Mouse (Mus musculus): ENCODE data around the gene Nutf2. TPM values are rescaled to one million over a fixed set of nuclear protein-coding genes. Genes with fewer than 3 reads are reported as not detected.

The Nutf2 gene
- total RNA-seq, 2 experiments from 2014 or later, result 43.7 to 44.5 TPM

DNA sequence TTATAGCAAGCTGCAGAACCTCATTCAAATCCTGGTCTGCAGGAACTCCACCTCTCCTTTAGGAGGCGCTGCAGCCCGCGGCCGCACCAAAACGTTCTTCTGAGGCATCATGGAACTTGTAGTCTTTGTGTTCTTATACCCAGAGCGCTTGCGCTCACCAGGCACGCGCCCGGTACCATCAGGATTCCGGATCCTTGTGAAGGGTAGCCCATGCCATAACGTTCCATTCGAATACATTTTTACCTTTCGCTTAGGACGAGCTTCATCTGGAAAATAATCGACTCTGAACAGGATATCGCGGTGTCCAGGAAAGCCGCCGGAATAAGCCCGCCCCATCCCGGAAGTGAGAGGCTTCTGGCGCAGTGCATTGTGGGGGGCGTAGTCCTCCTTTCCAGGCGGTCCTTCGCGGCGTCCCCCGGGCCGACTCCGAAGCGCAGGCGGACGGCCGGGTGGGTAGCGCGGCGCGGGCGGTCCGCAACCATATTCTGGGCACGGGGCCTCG, 5.6 kb upstream of the Nutf2 start, which contains the start of gene Thap11:
Thap11 (plus strand) TSS at position 418 of the 502 bp plus-strand sequence.
- DNase-seq (ENCODE audit: low spot score), result peak; percentile 94

DNA sequence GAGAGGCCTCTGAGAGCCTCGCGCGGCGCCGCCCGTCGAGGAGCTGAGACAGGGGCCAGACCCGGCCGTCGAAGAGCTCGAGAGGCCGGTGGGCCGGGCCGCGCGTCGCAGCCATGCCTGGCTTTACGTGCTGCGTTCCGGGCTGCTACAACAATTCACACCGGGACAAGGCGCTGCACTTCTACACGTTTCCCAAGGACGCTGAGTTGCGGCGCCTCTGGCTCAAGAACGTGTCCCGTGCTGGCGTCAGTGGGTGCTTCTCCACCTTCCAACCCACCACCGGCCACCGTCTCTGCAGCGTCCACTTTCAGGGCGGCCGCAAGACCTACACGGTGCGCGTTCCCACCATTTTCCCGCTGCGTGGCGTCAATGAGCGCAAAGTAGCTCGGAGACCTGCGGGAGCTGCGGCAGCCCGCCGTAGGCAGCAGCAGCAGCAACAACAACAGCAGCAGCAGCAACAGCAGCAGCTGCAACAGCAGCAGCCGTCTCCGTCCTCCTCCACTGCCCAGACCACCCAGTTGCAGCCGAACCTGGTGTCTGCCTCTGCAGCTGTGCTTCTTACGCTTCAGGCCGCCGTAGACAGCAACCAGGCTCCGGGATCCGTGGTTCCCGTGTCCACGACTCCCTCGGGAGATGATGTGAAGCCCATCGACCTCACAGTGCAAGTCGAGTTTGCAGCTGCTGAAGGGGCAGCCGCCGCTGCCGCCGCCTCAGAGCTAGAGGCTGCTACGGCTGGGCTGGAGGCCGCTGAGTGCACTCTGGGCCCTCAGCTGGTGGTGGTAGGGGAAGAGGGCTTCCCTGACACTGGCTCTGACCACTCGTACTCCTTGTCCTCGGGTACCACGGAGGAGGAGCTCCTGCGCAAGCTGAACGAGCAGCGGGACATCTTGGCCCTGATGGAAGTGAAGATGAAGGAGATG, 4.9 kb upstream of the Nutf2 start:
- DNase-seq (ENCODE audit: low spot score), result peak; percentile 49

DNA sequence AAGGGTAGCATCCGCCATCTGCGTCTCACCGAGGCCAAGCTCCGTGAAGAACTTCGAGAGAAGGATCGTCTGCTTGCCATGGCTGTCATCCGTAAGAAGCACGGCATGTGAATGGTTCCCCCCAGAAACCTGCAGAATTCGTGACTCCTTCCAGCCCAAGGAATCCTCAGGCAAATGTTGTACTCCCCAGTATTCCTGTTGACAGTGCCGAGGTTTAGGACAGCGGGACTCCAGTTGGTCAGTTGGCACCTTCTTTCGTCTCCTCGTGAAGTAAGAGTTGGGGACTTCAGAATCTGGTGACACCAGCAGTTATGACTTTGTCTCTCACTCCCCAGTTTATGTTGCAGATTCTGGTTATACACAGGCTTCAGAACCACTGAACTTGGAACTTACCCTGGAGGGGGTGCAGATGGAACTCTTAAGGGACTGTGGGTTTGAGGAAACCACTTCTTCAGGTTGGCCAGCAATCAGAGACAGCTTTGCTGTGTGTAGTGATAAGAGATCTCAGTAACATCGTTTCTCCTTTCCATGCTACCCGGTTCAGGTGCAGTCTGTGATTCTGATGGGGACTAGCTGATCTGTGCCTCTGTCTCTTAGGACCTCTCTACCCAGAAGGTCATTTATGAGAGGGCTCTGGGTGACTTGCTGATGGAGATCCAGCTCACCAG, 4.1 kb upstream of the Nutf2 start:
- no peak for DNase-seq (ENCODE audit: low spot score)

GRCm38 (mm10) chr8:105858495-105858894, 1.9 kb upstream of the Nutf2 start:
- DNase-seq (ENCODE audit: low spot score), result no peak

GRCm38 (mm10) chr8:105859314-105859713, 1.1 kb upstream of the Nutf2 start:
- no peak for DNase-seq (ENCODE audit: low spot score)

DNA sequence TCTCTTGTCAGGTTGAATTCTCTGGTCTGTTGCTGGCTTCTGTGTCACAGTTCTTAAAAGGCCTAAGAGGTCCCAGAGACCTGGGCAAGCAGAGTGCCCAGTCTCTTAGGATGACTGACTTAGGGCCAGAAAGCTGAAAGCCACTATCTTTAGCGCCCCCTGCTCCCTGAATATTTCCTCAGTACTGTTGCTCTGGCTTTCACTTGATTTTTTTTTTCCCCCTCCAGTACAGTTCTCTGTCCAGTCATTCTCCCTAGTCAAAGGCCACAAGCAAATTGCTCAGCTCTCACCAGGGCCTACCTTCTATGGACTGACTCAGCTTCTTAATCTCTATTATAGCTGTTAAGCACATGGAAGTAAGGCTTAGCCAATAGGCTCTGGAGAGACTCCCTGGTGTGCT, 1.6 kb downstream of the Nutf2 start:
- no peak for DNase-seq (ENCODE audit: low spot score)

DNA sequence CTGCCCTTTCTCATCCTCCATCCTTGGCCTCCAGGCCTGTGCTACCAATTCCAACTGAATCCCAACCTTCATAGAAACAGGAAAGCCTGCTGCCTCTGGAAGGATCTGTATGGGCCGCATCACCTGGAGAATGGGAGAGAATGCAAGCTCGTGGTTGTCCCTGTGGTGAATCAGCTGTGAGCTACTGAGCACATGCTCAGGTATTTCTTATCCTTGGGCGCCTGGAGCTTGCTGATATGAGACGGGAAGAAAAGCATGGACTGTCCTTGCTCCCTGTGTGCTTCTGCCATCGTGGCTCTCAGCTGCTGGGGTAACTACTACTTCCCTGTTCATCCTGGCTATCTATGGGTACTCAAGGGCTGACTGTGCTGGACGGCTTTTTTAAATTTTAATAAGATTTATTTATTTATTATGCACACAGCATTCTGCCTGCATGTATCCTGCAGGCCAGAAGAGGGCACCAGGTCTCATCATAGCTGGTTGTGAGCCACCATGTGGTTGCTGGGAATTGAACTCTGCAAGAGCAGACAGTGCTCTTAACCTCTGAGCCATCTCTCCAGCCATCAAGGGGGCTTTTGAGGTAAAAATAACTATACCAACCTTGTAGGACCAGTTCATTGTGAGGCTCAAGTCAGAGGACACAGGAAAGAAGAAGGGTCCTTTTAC, 6.1 kb downstream of the Nutf2 start:
- no peak for DNase-seq (ENCODE audit: low spot score)

DNA sequence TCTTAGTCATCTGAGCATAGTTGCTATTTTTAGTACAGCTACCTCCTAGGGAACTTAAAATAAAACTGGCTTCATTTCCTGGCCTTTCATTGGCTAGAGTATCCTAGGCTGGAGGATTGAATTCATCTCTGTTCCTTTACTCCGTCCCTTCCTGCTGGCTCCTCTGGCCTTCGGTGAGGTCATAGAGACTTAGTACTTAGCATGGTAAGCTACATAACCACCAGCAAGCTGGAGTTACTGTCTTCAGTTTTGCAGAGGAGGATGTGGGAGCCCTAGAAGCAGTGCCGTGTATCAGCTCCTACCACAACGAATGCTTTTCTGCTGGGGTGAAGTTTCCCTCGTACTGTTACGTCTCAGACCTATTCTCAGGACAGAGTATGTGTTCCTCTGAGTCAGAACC, 13.9 kb downstream of the Nutf2 start:
- peak; percentile 69 for DNase-seq (ENCODE audit: low spot score)

- DNase-seq (ENCODE audit: low spot score), result peak; percentile 88
Observed at GRCm38 (mm10) chr8:105880754-105881520, 20.6 kb downstream of the Nutf2 start, which contains the start of gene Edc4. TSS of gene Edc4 (plus strand) at chr8:105880881.

DNA sequence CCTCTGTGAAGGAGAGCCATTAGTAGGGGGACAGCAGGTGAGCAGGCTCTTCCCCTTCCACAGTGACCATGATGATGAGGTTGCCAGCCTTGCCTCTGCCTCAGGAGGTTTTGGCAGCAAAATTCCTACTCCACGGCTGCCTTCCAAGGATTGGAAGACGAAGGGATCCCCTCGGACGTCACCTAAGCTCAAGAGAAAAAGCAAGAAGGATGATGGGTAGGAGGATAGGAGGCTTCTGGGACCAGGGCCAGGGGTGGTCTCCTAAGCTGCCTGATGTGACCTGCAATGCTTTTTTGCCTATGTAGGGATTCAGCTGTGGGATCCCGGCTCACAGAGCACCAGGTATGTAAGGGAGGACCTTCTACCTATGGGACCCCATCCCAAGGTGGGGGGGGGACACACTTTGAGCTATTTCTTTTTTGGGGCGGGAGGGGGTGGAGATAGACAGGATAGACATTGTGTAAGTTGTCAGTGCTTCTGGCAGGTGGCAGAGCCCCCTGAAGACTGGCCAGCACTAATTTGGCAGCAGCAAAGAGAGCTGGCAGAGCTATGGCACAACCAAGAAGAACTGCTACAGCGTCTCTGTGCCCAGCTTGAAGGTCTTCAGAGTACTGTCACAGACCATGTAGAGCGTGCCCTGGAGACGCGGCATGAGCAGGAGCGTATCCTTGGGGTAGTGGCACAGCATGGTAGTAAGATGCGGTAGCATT, 29.5 kb downstream of the Nutf2 start:
- DNase-seq (ENCODE audit: low spot score), result no peak

- peak; percentile 67 for DNase-seq (ENCODE audit: low spot score)
Observed at GRCm38 (mm10) chr8:105890870-105891269, 30.5 kb downstream of the Nutf2 start.

- no peak for DNase-seq (ENCODE audit: low spot score)
Observed at GRCm38 (mm10) chr8:105892432-105892831, 32.1 kb downstream of the Nutf2 start.

GRCm38 (mm10) chr8:105893339-105893738, 33.0 kb downstream of the Nutf2 start, which contains the start of gene Nrn1l:
TSS of gene Nrn1l (plus strand) at chr8:105893567.
- peak; percentile 65 for DNase-seq (ENCODE audit: low spot score)

DNA sequence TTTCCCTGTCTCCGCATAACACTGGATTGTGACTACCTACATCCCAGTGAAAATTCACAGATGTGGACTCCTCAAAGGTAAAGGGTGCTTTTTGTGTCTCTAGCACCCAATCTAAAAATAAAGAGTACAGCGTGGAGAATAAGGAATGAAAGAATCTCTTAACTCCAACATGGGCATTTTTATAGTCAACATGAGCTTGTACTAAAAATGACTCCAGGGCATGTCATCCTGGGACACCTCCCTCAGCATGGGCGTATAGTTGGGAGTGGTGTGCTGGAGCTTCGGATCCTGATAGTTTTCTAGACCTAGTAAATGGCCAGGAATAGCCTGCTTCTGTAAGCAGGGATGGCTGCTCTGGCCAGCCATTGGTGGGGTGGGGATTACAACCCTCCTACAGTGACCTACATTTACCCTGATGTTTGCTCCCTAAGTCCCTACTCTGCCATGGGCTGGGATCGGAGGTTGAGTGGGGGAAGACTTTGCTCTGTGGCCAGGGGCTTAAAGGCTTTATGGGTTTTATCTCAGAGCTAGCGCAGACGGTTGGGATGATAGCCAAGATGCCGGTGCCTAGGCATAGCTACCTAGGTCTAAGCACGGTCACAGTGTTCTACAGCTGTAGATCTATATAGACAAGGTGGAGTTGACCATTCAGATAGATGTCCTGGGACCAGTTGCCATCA, 37.6 kb downstream of the Nutf2 start:
- DNase-seq (ENCODE audit: low spot score), result no peak

DNA sequence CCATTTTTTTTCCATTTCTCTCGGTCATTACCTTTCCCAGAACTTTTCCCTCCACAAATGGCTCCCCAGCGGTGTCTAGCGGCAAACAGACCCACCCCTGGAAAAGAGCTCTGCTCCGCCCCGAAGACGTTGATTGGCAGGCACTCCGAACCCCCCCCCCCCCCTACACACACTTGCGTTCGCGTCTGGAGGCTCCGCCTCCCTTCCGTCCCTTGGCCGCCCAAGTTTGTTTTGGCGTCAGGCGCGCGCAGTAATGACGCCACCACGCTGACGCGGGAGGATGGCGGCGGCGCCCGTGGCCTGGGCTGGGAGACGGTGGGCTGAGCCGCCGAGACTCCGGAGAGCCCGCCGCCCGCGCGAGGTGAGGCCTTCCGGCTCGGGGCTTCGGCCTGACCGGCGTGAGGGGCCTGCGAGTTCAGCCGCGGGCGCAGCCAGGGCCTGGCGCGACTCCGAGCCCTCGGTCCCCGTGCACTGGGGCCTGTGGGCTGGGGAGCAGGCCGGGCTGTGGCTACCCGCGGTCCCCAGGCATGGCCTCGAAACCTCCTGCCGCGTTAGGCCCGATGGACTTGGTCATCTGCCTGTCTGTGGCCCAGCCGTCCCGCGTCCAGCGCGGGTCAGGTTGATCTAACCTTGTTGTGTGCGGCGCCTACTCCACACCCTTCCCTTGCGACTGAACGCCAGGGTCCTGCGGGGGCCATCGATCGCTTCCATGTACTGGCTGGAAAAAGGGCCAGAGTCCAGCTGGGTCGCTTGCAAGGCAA, 40.0 kb downstream of the Nutf2 start, which contains the start of gene Pskh1:
Pskh1 (plus strand) TSS at position 262 of the 761 bp plus-strand sequence.
- DNase-seq (ENCODE audit: low spot score), result peak; percentile 91

DNA sequence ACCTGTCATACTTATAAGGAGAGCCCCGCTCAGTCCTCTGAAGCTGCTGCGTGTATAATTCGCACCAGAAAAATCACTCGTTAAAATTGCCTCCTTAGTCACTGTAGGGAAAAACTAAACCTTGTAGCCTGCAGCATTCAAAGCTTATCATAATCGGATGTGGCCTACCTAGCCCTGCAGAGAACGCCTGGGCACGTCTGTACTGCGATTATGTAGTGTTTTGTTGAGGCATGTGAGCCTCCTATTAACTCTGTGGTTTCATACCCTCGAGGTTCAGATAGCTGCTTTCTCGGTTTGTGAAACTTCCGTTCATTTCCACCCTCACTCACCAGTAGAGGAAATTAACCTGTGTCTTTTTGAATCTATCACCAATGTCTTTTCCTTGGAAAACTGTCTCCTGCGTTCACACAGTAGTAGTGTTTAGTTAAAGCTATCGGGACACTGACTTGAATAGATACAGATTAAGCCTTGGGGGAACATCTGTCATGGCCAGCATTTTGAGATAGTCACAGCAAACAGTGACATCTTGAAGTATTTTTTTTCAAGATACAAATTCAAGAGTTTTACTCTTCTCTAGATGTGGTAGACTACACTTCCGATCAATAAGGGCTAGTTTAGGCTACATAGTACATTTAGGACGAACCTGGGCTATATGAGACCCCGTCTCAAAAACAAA, 40.7 kb downstream of the Nutf2 start:
- no peak for DNase-seq (ENCODE audit: low spot score)

DNA sequence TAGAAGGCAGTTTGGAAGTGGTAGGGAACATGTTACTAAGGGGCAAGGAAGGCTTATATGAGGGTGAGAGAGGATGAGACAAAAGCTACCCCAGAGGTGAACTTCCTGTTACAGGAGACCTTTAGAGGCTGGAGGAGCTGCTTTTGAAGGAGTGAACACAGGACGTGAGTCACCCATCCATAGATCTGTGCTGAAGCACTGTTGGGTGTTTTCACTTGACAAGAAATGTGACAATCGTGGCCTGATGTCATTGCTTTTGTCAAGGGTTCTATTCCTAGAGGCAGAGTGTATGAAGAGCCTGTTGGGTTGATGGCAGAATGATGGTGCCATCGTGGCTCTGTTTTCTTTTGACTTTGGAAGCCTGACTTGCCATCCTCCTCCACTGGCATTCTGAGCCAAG, 59.0 kb downstream of the Nutf2 start:
- no peak for DNase-seq (ENCODE audit: low spot score)

DNA sequence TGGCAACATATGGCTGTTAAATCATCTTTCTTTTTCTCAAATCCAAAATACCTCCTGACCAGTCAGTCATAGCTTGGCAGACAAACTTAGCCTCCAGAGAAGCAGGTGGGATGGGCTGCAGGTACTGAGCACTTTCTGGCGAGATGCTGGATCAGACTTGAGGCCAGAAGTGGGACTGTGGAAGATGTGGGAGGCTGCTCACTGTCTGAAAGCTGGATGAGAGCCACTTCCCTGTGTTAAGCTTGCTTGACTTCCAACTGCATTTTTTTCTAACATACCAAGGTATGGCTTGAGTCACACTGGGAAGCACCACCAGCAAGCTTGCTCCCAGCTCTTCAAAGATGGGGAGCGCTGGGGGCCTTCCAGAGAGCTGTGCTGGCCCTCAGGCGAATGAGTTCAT, 64.7 kb downstream of the Nutf2 start:
- DNase-seq (ENCODE audit: low spot score), result no peak
